Mouse (Mus musculus) gastrocnemius, adult 18-20 months (tissue): ENCODE data around the gene Wdr34. TPM values are rescaled to one million over a fixed set of nuclear protein-coding genes. Genes with fewer than 3 reads are reported as not detected.

Source experiments
- DNase-seq: peaks from one replicate; pipeline ENCODE4 v3.0.0; 2021; ENCODE audit warnings: low spot score
- microRNA-seq: library from miRNA; unstranded; fragments of <30 nt; microRNA quantifications from one replicate; pipeline ENCODE4 v1.2.0, GENCODE M21; 2021
- total RNA-seq, 2 experiments: library from RNA; stranded (reverse); gene quantifications; 2 replicates each; pipeline ENCODE4 v1.2.3; 2021

The Wdr34 gene
- total RNA-seq, 2 experiments from 2014 or later: 3.6 to 4.3 TPM

DNA sequence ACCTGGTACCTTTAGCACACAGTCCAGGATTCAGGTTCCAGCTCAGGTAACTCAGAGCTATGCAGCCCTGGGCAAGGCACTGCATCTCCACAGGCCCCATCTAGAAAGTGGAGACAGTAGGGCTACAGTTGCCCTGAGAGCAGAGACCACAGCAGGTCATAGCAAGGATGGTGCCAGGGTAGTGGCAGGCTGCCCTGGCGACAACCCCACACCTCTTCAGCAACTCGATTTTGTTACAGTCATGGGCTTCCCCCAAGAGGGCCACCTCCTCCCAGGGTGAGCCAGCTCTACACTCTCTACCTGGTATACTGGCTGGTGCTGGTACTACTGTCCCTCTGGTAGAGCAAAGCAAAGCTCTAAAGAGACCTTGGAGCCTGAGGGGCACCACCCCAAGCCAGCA is 10.9 kb downstream of the Wdr34 start:
- DNase-seq: no peak

GRCm38 (mm10) chr2:30032957-30033356 is 15.7 kb downstream of the Wdr34 start:
- DNase-seq: no peak

DNA sequence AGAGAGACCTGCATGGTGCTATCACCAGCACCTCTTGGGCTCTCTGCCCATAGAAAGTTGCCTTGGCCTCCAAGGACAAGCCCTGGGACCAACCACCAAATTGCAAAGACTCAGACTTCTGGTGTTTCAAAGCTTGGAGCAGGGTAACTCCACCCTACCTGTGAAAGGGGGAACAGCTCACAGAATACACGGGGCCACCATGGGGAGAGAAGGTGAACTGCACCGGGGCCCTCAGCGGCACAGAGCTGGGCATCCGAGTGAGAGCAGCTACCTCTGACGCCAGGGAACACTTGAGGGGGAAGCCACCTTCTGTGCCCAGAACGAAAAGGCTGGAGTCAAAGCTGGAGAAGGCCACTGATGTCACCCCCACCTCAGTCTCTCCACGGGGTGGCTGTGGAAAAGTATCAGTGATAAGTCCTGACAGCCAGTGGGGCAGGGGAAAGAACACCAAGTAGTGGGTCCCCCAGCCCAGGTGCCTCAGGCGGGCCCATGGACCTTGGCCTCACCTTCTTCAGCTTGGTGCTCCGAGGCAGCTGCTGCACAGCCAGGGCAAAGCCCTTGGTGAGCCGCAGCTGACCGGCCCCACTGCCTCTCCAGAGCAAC is 16.3 kb downstream of the Wdr34 start:
- DNase-seq: no peak

- DNase-seq: no peak
Observed at GRCm38 (mm10) chr2:30026997-30027396, 21.7 kb downstream of the Wdr34 start.

DNA sequence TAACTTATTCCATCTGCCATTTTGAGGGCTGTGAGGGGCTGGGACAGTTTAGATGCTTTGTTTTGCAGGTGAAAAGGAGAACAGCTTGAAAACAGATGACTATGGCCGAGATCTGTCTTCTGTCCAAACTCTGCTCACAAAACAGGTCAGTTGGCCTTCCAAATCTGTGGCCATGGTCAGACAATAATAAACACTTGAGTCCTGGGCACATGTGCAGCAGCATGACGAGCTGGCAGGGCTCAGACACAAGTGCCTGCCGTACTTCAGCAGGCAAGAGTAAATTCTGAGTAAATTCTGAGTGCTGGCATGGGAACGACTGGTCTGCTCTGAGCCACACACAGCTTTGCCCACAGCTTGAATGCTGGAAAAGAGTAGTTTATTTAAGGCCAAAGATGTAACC is 23.2 kb downstream of the Wdr34 start:
- DNase-seq: no peak

DNA sequence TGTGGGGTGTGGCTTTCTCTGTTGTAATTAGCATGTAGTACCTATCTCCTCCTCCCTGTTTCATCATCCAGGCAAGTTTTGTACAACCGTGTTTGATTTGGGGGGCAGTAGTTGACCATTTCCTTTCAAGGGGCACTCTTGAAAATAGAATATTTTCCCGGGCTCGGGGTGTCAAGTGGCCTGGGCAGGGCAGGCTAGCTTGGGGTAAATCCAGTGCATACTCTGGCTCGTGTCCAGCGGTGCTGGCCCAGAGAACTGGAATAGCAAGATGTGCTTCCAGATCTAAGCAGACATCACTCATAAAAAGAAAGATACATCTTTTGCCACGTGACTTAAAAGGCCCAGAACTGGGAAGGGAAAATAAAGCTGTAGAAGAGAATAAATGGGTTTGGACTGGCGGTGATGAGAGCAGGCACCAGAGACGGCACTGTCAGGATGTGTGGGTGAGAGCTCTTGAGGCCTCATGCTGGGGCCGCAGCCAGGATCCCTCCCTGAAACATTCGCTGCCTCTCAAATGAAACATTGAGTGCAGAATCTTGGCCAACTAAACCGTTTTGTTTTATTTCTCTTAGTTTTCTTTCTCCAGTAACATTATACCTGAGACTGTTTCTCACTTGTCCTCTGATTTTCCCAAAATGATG is 34.2 kb downstream of the Wdr34 start:
- DNase-seq: peak; percentile 59

GRCm38 (mm10) chr2:30010840-30011281 is 37.8 kb downstream of the Wdr34 start:
- peak; percentile 89 for DNase-seq

GRCm38 (mm10) chr2:30009101-30009500 is 39.6 kb downstream of the Wdr34 start:
- no peak for DNase-seq

DNA sequence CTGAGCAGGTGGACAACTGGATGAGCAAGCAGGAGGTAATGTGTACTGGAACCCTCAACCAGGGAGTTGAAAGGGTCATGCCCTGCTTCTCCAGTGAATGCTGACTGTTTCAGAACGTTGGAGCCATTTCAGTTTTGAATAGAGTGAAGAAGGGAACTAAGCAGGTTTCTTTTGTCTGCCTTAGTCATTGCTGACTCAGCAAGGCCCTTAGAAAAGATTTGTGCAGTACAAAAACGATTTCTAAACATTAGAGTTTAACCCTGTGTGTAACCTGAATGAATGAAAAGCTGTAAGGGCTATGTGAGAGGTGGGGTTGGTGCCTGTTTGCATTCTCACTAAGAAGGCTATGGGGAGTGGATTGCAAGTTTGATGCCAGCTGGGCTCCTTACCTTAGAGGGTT is 56.7 kb downstream of the Wdr34 start:
- no peak for DNase-seq

Small RNA genes lying within 50 kb of the gene (microRNA-seq; reads per million reads assigned to microRNA genes)
- gene Mir6997: not detected

Other genes with a start within 250 kb of the Wdr34 start
- gene Slc27a4, start 246.2 kb downstream of the Wdr34 start, total RNA-seq: 1 to 10 TPM; 6.5 to 7.0 TPM
- 10 to 100 TPM; 23.9 to 30.3 TPM for gene Urm1, start 228.8 kb downstream of the Wdr34 start, total RNA-seq
- 1 to 10 TPM; 1.6 to 1.7 TPM for gene Cercam, start 179.7 kb downstream of the Wdr34 start, total RNA-seq
- gene Odf2, start 159.7 kb downstream of the Wdr34 start, total RNA-seq: 10 to 100 TPM; 10.4 to 11.9 TPM
- 10 to 100 TPM; 23.1 to 23.9 TPM for gene Gle1, start 113.5 kb downstream of the Wdr34 start, total RNA-seq
- 10 to 100 TPM; 32.7 to 43.1 TPM for gene Sptan1, start 83.3 kb downstream of the Wdr34 start, total RNA-seq
- gene Set, start 8.5 kb upstream of the Wdr34 start, total RNA-seq: 100 to 1,000 TPM in 1 of 2 experiments, 10 to 100 TPM in 1; 87.1 to 104 TPM
- 1 to 10 TPM; 2.5 to 3.9 TPM for gene Pkn3, start 28.8 kb upstream of the Wdr34 start, total RNA-seq
- gene Zdhhc12, start 44.8 kb upstream of the Wdr34 start, total RNA-seq: 1 to 10 TPM; 2.1 to 2.8 TPM
- 10 to 100 TPM; 23.5 to 24.1 TPM for gene Zer1, start 75.7 kb upstream of the Wdr34 start, total RNA-seq
- gene Tbc1d13, start 84.9 kb upstream of the Wdr34 start, total RNA-seq: 10 to 100 TPM; 11.7 to 12.0 TPM
- gene Endog, start 122.6 kb upstream of the Wdr34 start, total RNA-seq: 10 to 100 TPM; 50.1 to 52.0 TPM
- 1 to 10 TPM; 4.2 to 4.7 TPM for gene Spout1, start 129.6 kb upstream of the Wdr34 start, total RNA-seq
- 10 to 100 TPM; 25.3 to 26.9 TPM for gene Kyat1, start 157.0 kb upstream of the Wdr34 start, total RNA-seq
- 10 to 100 TPM; 24.5 to 28.4 TPM for gene Lrrc8a, start 188.8 kb upstream of the Wdr34 start, total RNA-seq
- 1 to 10 TPM in 1 of 2 experiments, under 1 TPM in 1; 0.55 to 1.2 TPM for gene Gm28035, start 191.7 kb upstream of the Wdr34 start, total RNA-seq
- gene Phyhd1, start 217.3 kb upstream of the Wdr34 start, total RNA-seq: 10 to 100 TPM; 10.4 to 18.7 TPM
- gene Gm28038, start 232.2 kb upstream of the Wdr34 start, total RNA-seq: 1 to 10 TPM in 1 of 2 experiments, not detected in 1; 1.1 TPM
- 10 to 100 TPM; 20.9 to 22.4 TPM for gene Dolk, start 237.5 kb upstream of the Wdr34 start, total RNA-seq
- 1 to 10 TPM; 6.8 to 7.8 TPM for gene Nup188, start 237.5 kb upstream of the Wdr34 start, total RNA-seq